Mouse (Mus musculus): ENCODE data around the gene Cngb1. TPM values are rescaled to one million over a fixed set of nuclear protein-coding genes. Genes with fewer than 3 reads are reported as not detected.

Cngb1 gene
- 1.0 and 1.2 TPM in 2 replicates for polyA plus RNA-seq (2012; rRNA removed; ENCODE audit: low replicate concordance)

GRCm38 (mm10) chr8:95306431-95306830 lies at the start of gene Cngb1:
Gene Cngb1, minus strand, starts transcription at chr8:95306585.

GRCm38 (mm10) chr8:95352151-95352870 lies 45.9 kb upstream of the Cngb1 start, which contains the start of gene Mmp15:
Gene Mmp15, plus strand, starts transcription at chr8:95352268.

GRCm38 (mm10) chr8:95331720-95332436 lies 25.5 kb upstream of the Cngb1 start, which contains the start of the genes Zfp319 and Usb1:
Gene Zfp319, minus strand, starts transcription at chr8:95331950.
Gene Usb1, plus strand, starts transcription at chr8:95332284.

GRCm38 (mm10) chr8:95310342-95310970 lies 4.1 kb upstream of the Cngb1 start, which contains the start of gene Tepp:
Gene Tepp, plus strand, starts transcription at chr8:95310566.

GRCm38 (mm10) chr8:95202649-95203275 lies 103.6 kb downstream of the Cngb1 start, which contains the start of gene Kifc3:
Gene Kifc3, minus strand, starts transcription at chr8:95202812.

Other genes starting within 250 kb of the Cngb1 start
- 14.9 and 19.3 TPM in 2 replicates for gene Katnb1, start 225.4 kb downstream of the Cngb1 start, polyA plus RNA-seq (2012; rRNA removed; ENCODE audit: low replicate concordance)
- 27.6 and 44.8 TPM in 2 replicates for gene Kifc3, start 103.8 kb downstream of the Cngb1 start, polyA plus RNA-seq (2012; rRNA removed; ENCODE audit: low replicate concordance)
- gene Tepp, start 4.0 kb upstream of the Cngb1 start, polyA plus RNA-seq (2012; rRNA removed; ENCODE audit: low replicate concordance) = 0.30 TPM in 1 of 2 replicates, not detected in the other
- gene Zfp319, start 25.4 kb upstream of the Cngb1 start, polyA plus RNA-seq (2012; rRNA removed; ENCODE audit: low replicate concordance) = 9.5 and 16.2 TPM in 2 replicates
- gene Usb1, start 25.7 kb upstream of the Cngb1 start, polyA plus RNA-seq (2012; rRNA removed; ENCODE audit: low replicate concordance) = 28.7 and 33.4 TPM in 2 replicates
- gene Mmp15, start 45.7 kb upstream of the Cngb1 start, polyA plus RNA-seq (2012; rRNA removed; ENCODE audit: low replicate concordance) = 32.1 and 55.1 TPM in 2 replicates
- gene Cfap20, start 128.3 kb upstream of the Cngb1 start, polyA plus RNA-seq (2012; rRNA removed; ENCODE audit: low replicate concordance) = 38.6 and 45.7 TPM in 2 replicates
- 12.8 and 28.3 TPM in 2 replicates for gene Csnk2a2, start 183.5 kb upstream of the Cngb1 start, polyA plus RNA-seq (2012; rRNA removed; ENCODE audit: low replicate concordance)
- gene Ccdc113, start 227.5 kb upstream of the Cngb1 start, polyA plus RNA-seq (2012; rRNA removed; ENCODE audit: low replicate concordance) = not detected in 2 replicates